Comparison of ENCODE assay signal across 7 mouse cellular contexts in the genomic region with DNA sequence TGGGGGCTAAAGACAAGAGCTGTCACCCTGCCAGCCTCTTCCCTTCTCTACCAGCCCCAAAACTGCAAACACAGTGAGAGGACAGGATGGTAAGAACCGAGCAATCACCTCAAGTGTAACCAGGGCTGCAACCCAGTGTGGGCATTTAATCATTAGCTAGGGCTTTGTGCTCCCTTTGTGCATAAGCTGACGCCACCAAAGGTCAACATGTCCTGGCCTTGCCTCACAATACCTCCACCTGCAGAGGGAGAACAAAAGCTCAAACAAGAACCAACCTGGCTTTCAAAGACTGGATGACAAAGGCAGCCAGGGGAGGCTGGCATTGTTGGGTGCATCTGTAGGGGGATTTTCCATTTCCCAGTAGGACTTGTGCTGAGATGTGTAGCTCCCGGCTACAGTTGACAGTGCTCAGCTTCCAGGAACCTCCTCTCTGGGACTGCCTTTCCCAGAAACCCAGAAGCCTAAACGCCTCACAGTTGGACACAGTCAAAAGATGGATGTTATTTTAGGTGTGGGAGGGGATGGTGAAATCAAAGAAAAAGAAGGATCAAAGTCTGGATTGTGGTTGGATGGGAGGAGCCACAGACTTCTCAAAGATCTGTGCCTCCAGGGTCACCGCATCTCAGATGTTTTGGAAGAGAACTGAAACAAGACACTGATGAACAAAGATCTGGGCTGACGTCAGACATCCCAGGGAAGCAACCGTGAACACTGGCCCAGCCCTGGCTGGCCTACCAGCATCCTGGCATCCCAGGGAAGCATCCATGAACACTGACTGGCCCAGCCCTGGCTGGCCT.
DNase-seq lines count a peak whose midpoint lies in the region; ATAC-seq and TF ChIP-seq lines count a peak whose summit lies in the region.

No protein-coding gene starts in this region.

- no peak; the same call in 1 of the 2 replicates for TF ChIP-seq CTCF in hindbrain, postnatal 0 days (IDR thresholded peaks at IDR 0.05; ENCODE audit: low read depth)
- no peak for TF ChIP-seq CTCF in lung, postnatal 0 days (IDR thresholded peaks at IDR 0.05)

- 22% methylated on average over 7 of the region's 7 CpGs for WGBS in hindbrain, postnatal 0 days
- WGBS in lung, postnatal 0 days: 38% methylated on average over 7 of the region's 7 CpGs

- no peak overlapping the region for H3K4me3 ChIP-seq in hindbrain, postnatal 0 days (ENCODE audit: low read length)
- no peak overlapping the region for H3K4me3 ChIP-seq in lung, postnatal 0 days (ENCODE audit: low read depth, low read length)

- H3K27ac ChIP-seq in hindbrain, postnatal 0 days: peak overlapping the region; percentile 7; the same call in 1 of the 2 replicates
- no peak overlapping the region for H3K27ac ChIP-seq in lung, postnatal 0 days (ENCODE audit: low read length)

- peaks cover 6% of the 10 kb centered on the region; the same call in 1 of the 2 replicates for H3K4me1 ChIP-seq in hindbrain, postnatal 0 days (ENCODE audit: insufficient read depth, low read length)
- H3K4me1 ChIP-seq in lung, postnatal 0 days (ENCODE audit: insufficient read depth, low read depth, low read length): peaks cover 5% of the 10 kb centered on the region; the same call in 1 of the 2 replicates

- H3K36me3 ChIP-seq in hindbrain, postnatal 0 days (ENCODE audit: insufficient read depth, low read length): no peaks in the 10 kb centered on the region
- no peaks in the 10 kb centered on the region for H3K36me3 ChIP-seq in lung, postnatal 0 days (ENCODE audit: insufficient read depth, low read length)

- no peak overlapping the region for H3K9ac ChIP-seq in hindbrain, postnatal 0 days (replicated peaks; ENCODE audit: low read length)
- no peak overlapping the region for H3K9ac ChIP-seq in lung, postnatal 0 days (replicated peaks; ENCODE audit: low read depth)

- no peaks in the 10 kb centered on the region for H3K27me3 ChIP-seq in hindbrain, postnatal 0 days (ENCODE audit: insufficient read depth, low read length)
- H3K27me3 ChIP-seq in lung, postnatal 0 days (replicated peaks; ENCODE audit: insufficient read depth, low read length): no peaks in the 10 kb centered on the region

- ATAC-seq in hindbrain, postnatal 0 days: peak; percentile 30; the same call in 1 of the 2 replicates
- peak; percentile 67 for ATAC-seq in lung, postnatal 0 days

- intact Hi-C loops in left cerebral cortex, postnatal 36 days (cut with DNase I): no loop called here

- peak; percentile 98 for DNase-seq in ES-CJ7 (ENCODE audit: low read depth, low spot score)
- DNase-seq in ZHBTc4 (ENCODE audit: low read depth, low spot score): peak; percentile 98
- DNase-seq in hindbrain, postnatal 0 days (ENCODE audit: low spot score): no peak
- peak; percentile 62 for DNase-seq in lung, postnatal 0 days (ENCODE audit: low spot score)
- DNase-seq in left cerebral cortex, postnatal 36 days (ENCODE audit: low spot score in 2 of 2): no peak
- DNase-seq in urinary bladder, postnatal 14 days (ENCODE audit: low spot score): no peak
- DNase-seq in thymus, postnatal 36 days: no peak

- no peaks in the 10 kb centered on the region for H3K9me3 ChIP-seq in hindbrain, postnatal 0 days (ENCODE audit: low read length)
- peaks cover 4% of the 10 kb centered on the region; the same call in 1 of the 2 replicates for H3K9me3 ChIP-seq in lung, postnatal 0 days (ENCODE audit: low read length)

- no peak for TF ChIP-seq EP300 in lung, postnatal 0 days (IDR thresholded peaks at IDR 0.05)

- H3K4me2 ChIP-seq in hindbrain, postnatal 0 days (ENCODE audit: low read depth, low read length): no peak overlapping the region
- H3K4me2 ChIP-seq in lung, postnatal 0 days (replicated peaks; ENCODE audit: low read depth, low read length): no peak overlapping the region

Comparison
In these comparisons a context has a peak if more than half of its experiments do, and no peak if none do; other contexts are left out.
1. DNase-seq: peak in ES-CJ7 (single experiment), ZHBTc4 (single experiment) and lung, postnatal 0 days (single experiment); none in hindbrain, postnatal 0 days (single experiment), left cerebral cortex, postnatal 36 days (0 of 2), urinary bladder, postnatal 14 days (single experiment) and thymus, postnatal 36 days (0 of 2).